Mouse (Mus musculus): ENCODE measurements around the gene Gm17660. TPM values are rescaled to one million over a fixed set of nuclear protein-coding genes. Genes with fewer than 3 reads are reported as not detected.

The Gm17660 gene
- polyA plus RNA-seq, 1 experiment from 2014 or later: not detected

DNA sequence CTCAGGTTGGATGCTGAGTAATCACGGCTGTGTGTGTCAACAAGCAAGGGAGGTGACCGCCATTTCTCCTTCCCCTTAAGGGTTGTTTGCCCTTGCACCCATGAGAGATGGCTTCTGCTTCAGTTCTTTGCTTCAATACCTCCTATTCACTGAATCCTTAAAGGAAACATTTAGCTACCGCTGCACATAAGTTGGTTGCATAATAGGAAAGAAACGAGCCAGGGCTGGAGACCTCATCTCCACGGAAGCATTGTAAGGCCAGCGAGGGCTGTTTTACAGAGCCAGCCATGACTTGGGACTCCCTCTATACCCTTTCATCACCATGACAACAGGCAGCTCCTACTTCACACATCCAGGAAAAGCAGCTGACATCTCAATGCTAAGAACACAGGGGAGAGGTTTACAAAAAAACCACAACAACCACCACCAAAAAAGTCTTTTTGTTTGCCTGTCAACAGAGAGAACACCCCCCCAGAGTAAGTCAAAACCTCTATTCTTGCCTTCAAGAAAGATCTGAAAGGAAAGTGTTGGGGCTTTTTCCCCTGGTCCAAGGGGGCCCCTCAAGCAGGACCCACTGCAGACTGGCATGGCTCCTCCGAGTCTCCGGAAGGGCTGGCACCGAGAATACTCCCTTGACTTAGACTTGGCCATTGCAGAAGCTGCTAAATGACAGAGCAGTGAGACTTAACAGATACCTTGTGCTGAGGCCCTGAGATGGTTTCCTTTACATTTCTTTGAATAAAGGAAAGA is 32.9 kb upstream of the Gm17660 start:
- Histone ChIP-seq H3K4me3 (ENCODE audit: low read length) (no peak overlapping the region), H3K9me3 (ENCODE audit: control insufficient read depth, low read length) (no peaks in the 10 kb centered on the region), H3K27ac (ENCODE audit: low read depth, low read length) (peak overlapping the region; percentile 76; the same call in 1 of the 2 replicates), H3K27me3 (ENCODE audit: control insufficient read depth, insufficient read depth, low read length) (no peaks in the 10 kb centered on the region), H3K36me3 (ENCODE audit: control insufficient read depth, insufficient read depth, low read length) (no peaks in the 10 kb centered on the region), H3K4me1 (ENCODE audit: control insufficient read depth, insufficient read depth, low read length) (peaks cover 47% of the 10 kb centered on the region), H3K4me2 (replicated peaks; ENCODE audit: low read depth, low read length) (no peak overlapping the region), H3K9ac (ENCODE audit: low read depth, low read length) (no peak overlapping the region)
- no peak for ATAC-seq (ENCODE audit: low FRiP score, low TSS enrichment)
- WGBS: 26% methylated on average over 9 of the region's 9 CpGs

DNA sequence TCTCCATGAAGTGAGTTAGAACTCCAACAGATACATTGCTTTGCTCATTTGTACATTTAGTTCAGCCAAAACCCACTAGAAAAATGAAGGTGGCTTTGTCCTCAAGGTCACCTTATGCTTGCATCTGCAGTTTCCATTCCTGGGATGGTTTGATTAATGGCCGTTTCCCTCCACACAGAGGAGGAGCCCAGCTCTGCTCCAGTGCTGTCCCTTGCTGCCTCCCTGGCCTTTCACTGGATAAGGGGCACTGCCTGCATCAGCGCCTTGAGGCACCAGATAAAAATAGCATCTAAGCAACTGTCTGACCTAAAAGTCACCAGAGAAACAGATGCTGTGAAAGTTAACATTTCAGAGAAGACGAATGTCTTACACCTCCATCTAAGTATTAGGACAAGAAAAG is 32.1 kb upstream of the Gm17660 start:
- Histone ChIP-seq H3K9me3 (ENCODE audit: control insufficient read depth, low read length) (no peaks in the 10 kb centered on the region), H3K36me3 (ENCODE audit: control insufficient read depth, insufficient read depth, low read length) (no peaks in the 10 kb centered on the region), H3K4me2 (replicated peaks; ENCODE audit: low read depth, low read length) (peak overlapping the region; percentile 35; the same call in 1 of the 2 replicates), H3K27ac (ENCODE audit: low read depth, low read length) (peak overlapping the region; percentile 76), H3K4me3 (ENCODE audit: low read length) (no peak overlapping the region), H3K4me1 (ENCODE audit: control insufficient read depth, insufficient read depth, low read length) (peaks cover 47% of the 10 kb centered on the region), H3K27me3 (ENCODE audit: control insufficient read depth, insufficient read depth, low read length) (no peaks in the 10 kb centered on the region), H3K9ac (ENCODE audit: low read depth, low read length) (no peak overlapping the region)
- ATAC-seq (ENCODE audit: low FRiP score, low TSS enrichment): peak; percentile 85
- WGBS: 13% methylated on average over 3 of the region's 3 CpGs

DNA sequence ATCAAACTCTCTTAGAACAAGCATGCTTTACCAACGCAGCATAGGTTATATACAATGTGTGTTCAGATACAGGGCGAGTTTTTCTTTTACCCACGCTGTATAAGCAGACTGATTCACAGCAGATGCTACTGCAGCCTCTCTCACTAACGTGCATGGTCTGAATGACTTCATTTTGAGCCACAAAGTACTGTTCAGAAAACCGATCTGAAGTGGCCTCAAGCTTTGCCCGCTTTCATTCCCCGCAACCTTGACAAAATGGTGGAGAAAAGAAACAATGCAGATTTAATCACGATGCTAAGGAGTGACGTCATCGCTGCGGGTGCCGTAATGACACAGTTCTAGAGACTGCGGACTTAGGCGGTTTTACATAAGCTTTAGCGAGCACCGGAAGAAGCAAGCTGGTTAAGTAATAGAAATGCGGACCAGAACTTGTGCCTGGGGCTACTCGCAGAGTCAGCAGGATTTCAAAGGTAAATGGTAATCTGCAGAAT is 31.5 kb upstream of the Gm17660 start:
- peak overlapping the region; percentile 11; the same call in 1 of the 2 replicates for H3K4me3 ChIP-seq (ENCODE audit: low read length)
- ATAC-seq (ENCODE audit: low FRiP score, low TSS enrichment): peak; percentile 40
- H3K36me3 ChIP-seq (ENCODE audit: control insufficient read depth, insufficient read depth, low read length): no peaks in the 10 kb centered on the region
- peak overlapping the region; percentile 32; the same call in 1 of the 2 replicates for H3K9ac ChIP-seq (ENCODE audit: low read depth, low read length)
- H3K27me3 ChIP-seq (ENCODE audit: control insufficient read depth, insufficient read depth, low read length): no peaks in the 10 kb centered on the region
- peak overlapping the region; percentile 76 for H3K27ac ChIP-seq (ENCODE audit: low read depth, low read length)
- H3K4me2 ChIP-seq (replicated peaks; ENCODE audit: low read depth, low read length): peak overlapping the region; percentile 35
- no peaks in the 10 kb centered on the region for H3K9me3 ChIP-seq (ENCODE audit: control insufficient read depth, low read length)
- H3K4me1 ChIP-seq (ENCODE audit: control insufficient read depth, insufficient read depth, low read length): peaks cover 43% of the 10 kb centered on the region
- WGBS: 24% methylated on average over 18 of the region's 18 CpGs

- Histone ChIP-seq H3K9me3 (ENCODE audit: control insufficient read depth, low read length) (no peaks in the 10 kb centered on the region), H3K4me3 (ENCODE audit: low read length) (no peak overlapping the region), H3K4me2 (replicated peaks; ENCODE audit: low read depth, low read length) (peak overlapping the region; percentile 35), H3K27me3 (ENCODE audit: control insufficient read depth, insufficient read depth, low read length) (no peaks in the 10 kb centered on the region), H3K27ac (ENCODE audit: low read depth, low read length) (peak overlapping the region; percentile 76), H3K36me3 (ENCODE audit: control insufficient read depth, insufficient read depth, low read length) (no peaks in the 10 kb centered on the region), H3K4me1 (ENCODE audit: control insufficient read depth, insufficient read depth, low read length) (peaks cover 38% of the 10 kb centered on the region), H3K9ac (ENCODE audit: low read depth, low read length) (peak overlapping the region; percentile 32; the same call in 1 of the 2 replicates)
- ATAC-seq (ENCODE audit: low FRiP score, low TSS enrichment): peak; percentile 62
- 43% methylated on average over 11 of the region's 11 CpGs for WGBS
These were observed 30.9 kb upstream of the Gm17660 start for GRCm38 (mm10) chr5:104108127-104108875.

DNA sequence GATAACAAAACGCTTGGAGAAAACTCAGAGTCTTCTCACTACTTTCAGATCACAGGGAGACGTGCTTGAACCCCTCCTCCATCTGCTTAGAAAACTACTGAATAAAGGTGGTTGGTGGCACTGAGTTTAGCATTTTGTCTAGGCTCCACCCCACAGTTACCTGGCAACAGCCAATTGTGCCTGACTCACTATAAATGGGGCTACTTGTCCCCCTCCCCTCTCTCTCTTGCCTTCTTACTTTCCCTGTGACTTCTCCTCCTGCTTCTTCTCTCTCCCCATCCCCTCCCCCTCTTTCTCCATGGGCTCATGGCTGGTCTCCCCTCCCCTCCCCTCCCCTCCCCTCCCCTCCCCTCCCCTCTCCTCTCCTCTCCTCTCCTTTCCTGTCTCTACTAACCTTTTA is 26.7 kb upstream of the Gm17660 start:
- H3K4me1 ChIP-seq (ENCODE audit: control insufficient read depth, insufficient read depth, low read length): peaks cover 16% of the 10 kb centered on the region
- H3K36me3 ChIP-seq (ENCODE audit: control insufficient read depth, insufficient read depth, low read length): no peaks in the 10 kb centered on the region
- 73% methylated on average over 2 of the region's 2 CpGs for WGBS

GRCm38 (mm10) chr5:104103171-104103570 is 25.8 kb upstream of the Gm17660 start:
- no peaks in the 10 kb centered on the region for H3K36me3 ChIP-seq (ENCODE audit: control insufficient read depth, insufficient read depth, low read length)
- H3K27me3 ChIP-seq (ENCODE audit: control insufficient read depth, insufficient read depth, low read length): no peaks in the 10 kb centered on the region
- no peak overlapping the region for H3K9ac ChIP-seq (ENCODE audit: low read depth, low read length)
- H3K4me3 ChIP-seq (ENCODE audit: low read length): no peak overlapping the region
- no peaks in the 10 kb centered on the region for H3K9me3 ChIP-seq (ENCODE audit: control insufficient read depth, low read length)
- H3K4me1 ChIP-seq (ENCODE audit: control insufficient read depth, insufficient read depth, low read length): peaks cover 6% of the 10 kb centered on the region
- no peak overlapping the region for H3K27ac ChIP-seq (ENCODE audit: low read depth, low read length)
- WGBS: 53% methylated on average over 4 of the region's 4 CpGs
- no peak overlapping the region for H3K4me2 ChIP-seq (replicated peaks; ENCODE audit: low read depth, low read length)
- ATAC-seq (ENCODE audit: low FRiP score, low TSS enrichment): no peak

More for the DNA sequence above, 26.7 kb upstream of the Gm17660 start:
- H3K27me3 ChIP-seq (ENCODE audit: control insufficient read depth, insufficient read depth, low read length): no peaks in the 10 kb centered on the region
- H3K9ac ChIP-seq (ENCODE audit: low read depth, low read length): no peak overlapping the region
- no peak overlapping the region for H3K27ac ChIP-seq (ENCODE audit: low read depth, low read length)
- no peaks in the 10 kb centered on the region for H3K9me3 ChIP-seq (ENCODE audit: control insufficient read depth, low read length)
- ATAC-seq (ENCODE audit: low FRiP score, low TSS enrichment): no peak
- H3K4me2 ChIP-seq (replicated peaks; ENCODE audit: low read depth, low read length): no peak overlapping the region
- no peak overlapping the region for H3K4me3 ChIP-seq (ENCODE audit: low read length)

DNA sequence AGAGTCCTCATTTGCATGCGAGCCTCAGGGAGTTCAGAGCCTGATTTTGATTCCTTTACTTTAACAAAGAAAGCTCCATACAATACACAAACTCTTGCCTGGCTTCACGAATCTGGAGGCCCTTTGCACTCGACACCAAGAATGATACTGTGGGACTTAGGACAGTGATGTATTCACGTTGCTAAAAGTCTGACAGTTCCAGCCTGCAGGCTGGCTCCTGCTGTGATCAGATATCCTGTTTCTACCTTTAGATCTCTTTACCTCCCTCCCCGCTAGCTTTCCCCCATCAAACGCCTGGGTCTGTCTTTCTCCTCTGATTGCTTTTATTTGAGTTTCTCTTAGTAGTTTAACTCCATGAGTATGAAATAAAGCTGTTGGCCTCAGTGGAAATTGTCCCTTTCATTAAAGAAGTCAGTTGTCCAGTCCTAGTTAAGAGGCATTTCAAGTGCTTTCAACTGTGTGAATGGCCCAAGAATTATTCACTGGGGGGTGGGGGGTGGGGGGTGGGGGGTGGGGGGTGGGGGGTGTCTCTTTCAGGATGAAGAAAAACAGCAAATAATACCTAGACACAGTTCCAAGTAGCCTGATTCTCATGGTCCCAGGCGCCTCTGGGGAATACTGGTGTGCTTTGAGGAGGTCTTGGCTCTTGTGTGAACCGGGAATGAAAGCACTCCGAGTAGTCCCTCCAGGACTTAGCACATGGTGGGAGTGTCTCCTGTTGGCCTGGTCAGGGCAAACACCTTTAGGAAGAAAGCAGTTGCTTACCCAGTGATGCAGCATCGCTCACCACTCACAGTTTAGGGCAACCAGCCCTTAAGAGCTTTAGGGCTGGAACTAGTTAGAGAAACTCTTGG is 24.5 kb upstream of the Gm17660 start:
- H3K4me2 ChIP-seq (replicated peaks; ENCODE audit: low read depth, low read length): no peak overlapping the region
- no peaks in the 10 kb centered on the region for H3K27me3 ChIP-seq (ENCODE audit: control insufficient read depth, insufficient read depth, low read length)
- no peaks in the 10 kb centered on the region for H3K9me3 ChIP-seq (ENCODE audit: control insufficient read depth, low read length)
- H3K36me3 ChIP-seq (ENCODE audit: control insufficient read depth, insufficient read depth, low read length): no peaks in the 10 kb centered on the region
- 0 out of 2 replicates have a peak, but pooled peaks have one; percentile 24 for ATAC-seq (ENCODE audit: low FRiP score, low TSS enrichment)
- 19% methylated on average over 10 of the region's 10 CpGs for WGBS
- no peak overlapping the region for H3K9ac ChIP-seq (ENCODE audit: low read depth, low read length)
- H3K4me3 ChIP-seq (ENCODE audit: low read length): no peak overlapping the region
- H3K4me1 ChIP-seq (ENCODE audit: control insufficient read depth, insufficient read depth, low read length): peaks cover 4% of the 10 kb centered on the region
- no peak overlapping the region for H3K27ac ChIP-seq (ENCODE audit: low read depth, low read length)

DNA sequence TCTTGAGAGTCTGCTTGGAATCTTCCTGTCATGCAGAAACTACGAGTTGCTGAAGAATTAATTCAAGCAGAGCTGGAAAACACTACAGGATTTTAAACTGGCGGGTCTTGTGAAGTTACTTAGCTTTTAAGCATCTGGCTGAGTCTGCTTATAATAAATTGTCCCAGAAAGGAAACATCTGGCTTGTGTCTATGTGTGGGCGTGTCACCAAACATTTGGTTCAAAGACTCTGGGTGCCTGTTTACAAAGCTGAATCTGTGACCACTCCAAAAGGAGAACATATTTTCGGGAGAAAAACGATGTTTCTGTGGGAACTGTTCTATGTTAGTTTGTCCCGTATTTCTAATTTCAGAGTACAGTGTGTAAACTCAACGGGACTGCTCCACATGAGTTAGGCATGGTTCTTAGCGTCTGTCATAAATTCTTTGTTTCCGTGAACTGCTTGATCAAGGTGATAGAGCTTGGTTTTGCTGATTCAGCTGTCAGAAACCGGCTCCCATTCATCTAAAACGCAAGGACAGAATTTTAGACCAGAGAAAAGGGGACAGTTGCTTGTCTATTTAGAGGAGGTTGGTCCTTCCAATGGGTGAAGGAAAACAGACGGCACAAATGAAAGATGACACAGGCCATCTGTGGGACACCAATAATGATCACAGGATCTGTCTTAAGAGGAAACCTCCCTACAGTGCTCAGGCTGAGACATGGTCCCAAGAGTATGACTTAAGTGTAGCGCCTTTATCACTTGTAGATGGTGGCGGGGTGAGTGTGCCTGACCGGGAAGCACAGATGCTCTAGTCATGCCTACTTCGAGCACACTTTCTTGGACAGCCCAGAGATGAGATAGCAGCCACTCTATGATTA is 18.9 kb upstream of the Gm17660 start:
- no peaks in the 10 kb centered on the region for H3K36me3 ChIP-seq (ENCODE audit: control insufficient read depth, insufficient read depth, low read length)
- 37% methylated on average over 16 of the region's 16 CpGs for WGBS
- no peak overlapping the region for H3K9ac ChIP-seq (ENCODE audit: low read depth, low read length)
- peak; percentile 80; the same call in 1 of the 2 replicates for ATAC-seq (ENCODE audit: low FRiP score, low TSS enrichment)
- peak overlapping the region; percentile 79 for H3K27ac ChIP-seq (ENCODE audit: low read depth, low read length)
- H3K4me2 ChIP-seq (replicated peaks; ENCODE audit: low read depth, low read length): peak overlapping the region; percentile 15
- no peaks in the 10 kb centered on the region for H3K27me3 ChIP-seq (ENCODE audit: control insufficient read depth, insufficient read depth, low read length)
- no peaks in the 10 kb centered on the region for H3K9me3 ChIP-seq (ENCODE audit: control insufficient read depth, low read length)
- no peak overlapping the region for H3K4me3 ChIP-seq (ENCODE audit: low read length)
- H3K4me1 ChIP-seq (ENCODE audit: control insufficient read depth, insufficient read depth, low read length): peaks cover 8% of the 10 kb centered on the region; the same call in 1 of the 2 replicates
